Mouse (Mus musculus) embryonic stem cell, embryonic (primary cell): ENCODE measurements at regions not wholly inside any gene's neighbourhood (a gene's known extent, or its start where the extent isn't known, plus 50 kb on each side); places are given as distances from the start of the nearest gene placed in this dataset.

Experiments
- CTCF ChIA-PET, 4 experiments: fragments of 300-600 bp in 2 of 4; fragments of 350-600 bp in 2 of 4; sonication (Branson Sonifier 250); formaldehyde crosslinking; loops; one replicate each; lab custom pipeline; 2022; ENCODE audit warnings: inconsistent platforms in 2 of 4; lab: Charles Lee
- POLR2A ChIA-PET, 4 experiments: fragments of 300-600 bp in 2 of 4; fragments of 350-600 bp in 2 of 4; sonication (Branson Sonifier 250); formaldehyde crosslinking; loops; one replicate each; lab custom pipeline; 2022; ENCODE audit warnings: antibody characterized with exemption in 4 of 4, inconsistent platforms in 1 of 4; lab: Charles Lee

GRCm38 (mm10) chr6:50770481-50770880 is 116.2 kb upstream of the Npvf start:
- ChIA-PET POLR2A (no interaction called here), CTCF (interaction anchor here in 1 of 4 experiments (1.1 kb wide), 1 partner anchor 36 kb away, joined by 3 read pairs; no protein-coding TSS in a partner anchor)

DNA sequence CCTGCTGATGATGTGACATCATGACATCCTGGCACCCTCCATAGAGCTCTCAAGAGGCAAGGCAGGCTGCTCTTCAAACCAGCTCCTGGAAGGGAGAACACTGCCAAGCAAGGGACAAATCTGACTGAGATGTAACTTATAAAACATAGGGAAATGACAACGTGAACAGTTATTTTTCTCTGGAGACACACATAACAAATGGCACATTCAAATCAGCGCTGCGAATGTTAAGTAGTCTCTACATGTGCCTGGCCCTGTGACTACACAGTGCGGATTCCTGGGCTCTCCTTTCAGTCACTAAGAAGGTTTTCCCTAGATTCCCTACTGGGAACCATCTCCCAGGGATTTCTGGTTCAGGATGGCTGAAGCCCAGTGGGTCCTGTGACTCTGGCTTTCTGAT is 121.4 kb upstream of the Npvf start:
- ChIA-PET POLR2A (no interaction called here), CTCF (interaction anchor here in 1 of 4 experiments (1.8 kb wide), 1 partner anchor 31 kb away, joined by 6 read pairs; no protein-coding TSS in a partner anchor)

- POLR2A ChIA-PET: no interaction called here
Observed at GRCm38 (mm10) chr6:50776236-50776832, 122.1 kb upstream of the Npvf start.

GRCm38 (mm10) chr6:50776931-50777495 is 122.8 kb upstream of the Npvf start:
- ChIA-PET POLR2A (no interaction called here), CTCF (interaction anchor here in 2 of 4 experiments (0.6 to 1.8 kb wide), 2 partner anchors 30 to 1150 kb away, joined by 4 to 6 read pairs; no protein-coding TSS in a partner anchor)

More at GRCm38 (mm10) chr6:50776236-50776832, 122.1 kb upstream of the Npvf start:
- CTCF ChIA-PET: interaction anchor here in 2 of 4 experiments (0.6 to 1.8 kb wide), 2 partner anchors 30 to 1151 kb away, joined by 4 to 6 read pairs; no protein-coding TSS in a partner anchor

DNA sequence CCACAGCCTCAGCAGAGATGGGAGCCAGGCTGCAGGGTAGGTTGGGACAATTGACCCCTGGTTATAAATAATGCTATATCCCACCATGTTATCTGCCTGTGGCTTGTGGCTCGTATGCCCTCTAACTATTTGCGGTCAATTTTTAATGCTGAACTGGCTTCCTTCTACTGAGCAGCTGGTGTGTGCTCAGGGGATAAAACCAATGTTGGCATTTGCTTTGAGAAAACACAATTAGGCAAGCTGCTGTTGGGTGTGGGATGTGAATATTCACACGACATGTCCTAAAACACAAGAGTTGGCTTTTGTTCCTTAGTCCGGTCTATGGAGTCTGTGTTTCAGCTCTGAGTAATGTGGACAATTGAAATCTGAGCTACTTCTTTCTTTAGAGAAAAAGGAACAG is 123.6 kb upstream of the Npvf start:
- POLR2A ChIA-PET: interaction anchor here in 1 of 4 experiments (0.5 kb wide), 1 partner anchor 567 kb away, joined by 3 read pairs; no protein-coding TSS in a partner anchor

DNA sequence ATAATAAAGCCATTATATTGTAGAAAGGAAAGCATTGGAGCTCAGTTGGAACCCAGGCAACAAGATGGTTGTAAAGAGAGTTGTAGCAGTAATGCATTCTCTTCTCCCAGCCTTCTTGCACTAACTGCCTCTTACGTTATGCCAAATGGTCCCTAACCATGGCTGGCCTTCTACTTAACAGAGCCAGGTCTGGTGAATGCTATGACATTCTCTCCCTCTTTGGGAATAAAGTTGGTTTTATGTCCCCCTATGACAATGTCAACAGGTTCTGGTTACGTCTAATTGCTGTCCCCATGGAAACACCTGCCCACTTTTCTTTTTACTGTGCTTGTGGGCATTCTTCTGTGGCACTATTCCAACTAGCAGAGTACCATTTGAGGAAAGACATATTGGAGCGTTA is 126.4 kb upstream of the Npvf start:
- CTCF ChIA-PET: no interaction called here
- POLR2A ChIA-PET: no interaction called here

More for the DNA sequence above, 123.6 kb upstream of the Npvf start:
- CTCF ChIA-PET: interaction anchor here in 3 of 4 experiments (0.6 to 1.0 kb wide), 4 partner anchors 29 to 465 kb away, joined by 3 read pairs; no protein-coding TSS in a partner anchor

- ChIA-PET POLR2A (no interaction called here), CTCF (no interaction called here)
Observed at GRCm38 (mm10) chr6:50781271-50781670, 127.0 kb upstream of the Npvf start.

GRCm38 (mm10) chr6:50782221-50782620 is 128.0 kb upstream of the Npvf start:
- POLR2A ChIA-PET: interaction anchor here in 1 of 4 experiments (0.6 kb wide), 1 partner anchor 930 kb away, joined by 3 read pairs; no protein-coding TSS in a partner anchor
- CTCF ChIA-PET: no interaction called here

DNA sequence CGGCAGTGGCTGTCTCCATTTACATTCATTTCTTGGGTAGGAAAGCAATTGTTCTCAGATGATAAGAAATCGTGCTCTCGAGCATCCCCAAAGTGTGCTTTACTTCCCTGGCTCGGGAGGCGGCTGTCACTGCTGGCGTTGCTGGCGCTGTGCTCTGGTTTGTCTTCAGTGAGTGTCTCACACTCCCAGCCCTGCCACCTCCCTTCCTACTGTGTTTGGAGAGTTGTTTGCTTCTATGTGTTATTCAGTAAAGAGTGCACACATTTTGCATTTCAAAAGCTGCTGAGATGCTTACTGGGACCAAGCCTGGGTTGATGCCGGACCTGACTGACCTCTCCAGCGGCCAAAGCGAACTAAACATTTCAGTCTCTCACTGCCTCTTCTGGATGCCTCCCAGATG is 129.3 kb upstream of the Npvf start:
- ChIA-PET CTCF (interaction anchor here in 1 of 4 experiments (1.9 kb wide), 1 partner anchor 24 kb away, joined by 4 read pairs; no protein-coding TSS in a partner anchor), POLR2A (interaction anchor here in 1 of 4 experiments (0.6 kb wide), 1 partner anchor 25 kb away, joined by 3 read pairs; no protein-coding TSS in a partner anchor)

- CTCF ChIA-PET: interaction anchor here in 3 of 4 experiments (0.6 to 1.9 kb wide), 3 partner anchors 22 to 379 kb away, joined by 3 to 4 read pairs (median 3); no protein-coding TSS in a partner anchor
- POLR2A ChIA-PET: interaction anchor here in 2 of 4 experiments (0.5 to 0.7 kb wide), 4 partner anchors 24 to 413 kb away, joined by 3 to 6 read pairs (median 4); no protein-coding TSS in a partner anchor
Observed at GRCm38 (mm10) chr6:50784381-50784780, 130.1 kb upstream of the Npvf start.

- ChIA-PET CTCF (interaction anchor here in 1 of 4 experiments (0.5 kb wide), 1 partner anchor 426 kb away, joined by 3 read pairs; no protein-coding TSS in a partner anchor), POLR2A (no interaction called here)
Observed at GRCm38 (mm10) chr6:50787666-50788065, 133.4 kb upstream of the Npvf start.

- POLR2A ChIA-PET: no interaction called here
Observed at GRCm38 (mm10) chr6:50799963-50800362, 145.7 kb upstream of the Npvf start.

DNA sequence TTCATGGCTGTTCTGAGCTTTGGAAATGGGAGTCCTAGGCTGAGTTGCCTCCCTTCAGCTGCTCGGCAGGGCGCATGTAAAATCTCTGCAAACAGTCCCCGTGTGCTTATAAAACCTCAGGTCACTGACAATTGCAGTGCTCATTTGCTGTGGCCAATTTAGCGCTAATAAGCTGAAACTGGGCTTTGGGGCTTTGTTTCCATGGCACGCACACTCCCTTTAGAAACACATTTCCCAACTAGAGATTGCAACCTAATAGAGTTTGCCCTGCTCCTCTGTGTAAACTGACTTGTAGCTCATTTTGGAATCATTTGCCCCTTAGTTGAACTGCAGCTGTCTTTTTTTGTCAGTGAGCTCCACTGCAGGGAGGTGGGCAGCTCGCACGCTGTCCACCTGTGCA is 148.7 kb upstream of the Npvf start:
- POLR2A ChIA-PET: no interaction called here
- CTCF ChIA-PET: interaction anchor here (0.5 to 2.4 kb wide), 6 partner anchors 124 to 134 kb away, joined by 3 to 7 read pairs (median 4); no protein-coding TSS in a partner anchor

More at GRCm38 (mm10) chr6:50799963-50800362, 145.7 kb upstream of the Npvf start:
- CTCF ChIA-PET: interaction anchor here in 2 of 4 experiments (1.0 to 1.7 kb wide), 4 partner anchors 8 to 198 kb away, joined by 3 to 8 read pairs (median 4); no protein-coding TSS in a partner anchor

DNA sequence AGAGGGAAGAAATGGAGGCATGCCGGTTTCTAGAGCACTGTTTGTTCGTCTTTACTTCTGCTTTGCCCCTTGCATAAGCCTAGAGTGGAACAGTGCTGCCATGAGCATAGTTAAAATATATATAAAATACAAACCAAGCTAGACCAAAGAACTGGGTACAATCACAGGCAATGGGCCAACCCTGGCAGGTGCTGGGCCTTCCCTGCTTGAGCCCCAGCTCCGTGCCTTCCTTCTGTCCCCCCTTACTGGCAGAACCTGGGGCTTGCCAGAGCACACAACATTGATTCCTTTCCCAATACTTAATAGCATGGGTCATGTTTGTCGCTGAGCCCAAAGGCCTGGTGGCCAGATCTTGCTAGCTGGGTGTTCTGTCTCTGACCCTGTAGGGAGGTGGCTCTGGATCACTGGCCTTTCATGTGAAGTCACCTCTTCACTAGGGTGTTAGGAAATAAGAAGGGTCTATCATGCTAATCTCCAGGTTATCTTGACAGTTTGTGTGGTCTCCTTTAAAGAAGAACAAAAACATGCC is 150.3 kb upstream of the Npvf start:
- ChIA-PET POLR2A (no interaction called here), CTCF (interaction anchor here in 3 of 4 experiments (0.7 to 3.8 kb wide), 4 partner anchors 126 to 133 kb away, joined by 3 to 75 read pairs (median 4); no protein-coding TSS in a partner anchor)

DNA sequence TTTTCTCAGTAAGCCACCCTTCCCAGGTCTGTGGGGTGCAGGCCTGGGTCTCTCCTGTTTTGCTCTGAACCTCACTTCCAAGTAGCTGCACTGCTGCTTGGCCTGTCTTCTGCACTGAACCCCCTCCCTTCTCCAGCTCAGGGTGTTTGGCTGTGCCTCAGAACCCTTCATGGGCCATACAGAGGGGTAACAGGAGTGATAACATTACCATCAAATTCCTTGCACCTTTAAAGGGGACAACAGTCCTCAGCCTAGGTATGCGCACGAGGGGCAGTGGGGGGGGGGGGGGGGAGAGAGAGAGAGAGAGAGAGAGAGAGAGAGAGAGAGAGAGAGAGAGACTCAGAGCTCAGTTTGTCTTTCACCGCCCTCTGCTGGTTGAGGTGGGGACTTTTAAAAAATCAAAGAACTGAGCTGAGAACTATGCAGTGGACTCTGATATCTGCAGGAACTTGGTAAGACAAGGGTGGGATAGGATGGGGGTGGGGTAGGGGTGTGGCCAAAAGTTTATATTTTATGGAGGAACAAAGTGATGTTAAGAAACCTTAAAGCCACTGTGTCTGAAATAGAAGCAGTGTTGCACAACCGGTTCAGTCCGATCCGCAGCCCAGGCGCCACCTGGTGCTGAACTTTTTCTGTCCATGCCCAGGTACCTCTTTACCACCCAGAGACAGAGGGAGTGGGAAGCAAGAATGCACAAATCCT is 152.3 kb upstream of the Npvf start:
- POLR2A ChIA-PET: interaction anchor here (0.6 to 1.3 kb wide), 9 partner anchors 9 to 1257 kb away, joined by 3 to 8 read pairs (median 3); no protein-coding TSS in a partner anchor
- CTCF ChIA-PET: interaction anchor here (0.5 to 4.6 kb wide), 95 partner anchors 8 to 1728 kb away, joined by 3 to 175 read pairs (median 4); no protein-coding TSS in a partner anchor

DNA sequence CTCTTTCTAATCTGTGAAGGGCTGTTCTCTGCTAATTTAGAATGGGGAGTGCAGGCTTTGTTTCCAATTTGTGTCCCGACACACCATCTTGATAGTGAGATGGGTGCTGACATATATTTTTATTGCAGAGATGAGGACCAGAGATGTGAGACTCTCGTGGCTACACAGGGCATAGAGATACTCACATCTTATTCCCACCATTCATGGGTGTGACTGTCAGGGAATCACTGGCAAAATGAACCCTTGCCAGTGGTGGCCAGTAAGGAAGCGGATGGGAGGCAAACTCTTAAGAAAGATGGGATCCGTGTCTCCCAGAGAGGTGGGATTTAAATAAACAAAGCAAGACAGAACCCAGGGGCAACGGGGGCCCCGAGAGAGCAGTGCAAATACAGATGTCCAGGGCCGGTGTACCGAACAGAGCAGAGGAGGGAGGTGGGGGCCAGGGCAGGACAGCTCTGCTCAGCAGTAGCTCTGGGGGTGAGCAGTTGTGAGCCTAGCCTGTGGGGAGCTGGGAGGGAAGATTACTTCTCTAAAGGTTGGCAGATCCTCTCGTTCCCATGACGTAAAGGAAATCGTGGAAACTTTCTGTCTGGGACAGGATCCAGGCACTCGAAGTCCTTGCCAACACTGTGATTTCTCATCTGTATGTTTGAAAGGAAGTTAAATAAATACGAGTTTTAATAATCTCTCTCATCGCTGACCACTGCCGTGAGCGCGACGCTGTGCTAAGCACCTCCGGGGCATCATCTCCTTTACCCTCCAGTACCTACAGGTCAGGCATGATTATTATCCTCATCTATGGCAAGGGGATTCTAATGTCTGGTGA is 153.2 kb upstream of the Npvf start:
- POLR2A ChIA-PET: interaction anchor here (0.6 to 1.3 kb wide), 7 partner anchors 12 to 1258 kb away, joined by 3 to 6 read pairs (median 3); no protein-coding TSS in a partner anchor
- CTCF ChIA-PET: interaction anchor here (0.6 to 4.6 kb wide), 126 partner anchors 8 to 1354 kb away, joined by 3 to 175 read pairs (median 4); no protein-coding TSS in a partner anchor

DNA sequence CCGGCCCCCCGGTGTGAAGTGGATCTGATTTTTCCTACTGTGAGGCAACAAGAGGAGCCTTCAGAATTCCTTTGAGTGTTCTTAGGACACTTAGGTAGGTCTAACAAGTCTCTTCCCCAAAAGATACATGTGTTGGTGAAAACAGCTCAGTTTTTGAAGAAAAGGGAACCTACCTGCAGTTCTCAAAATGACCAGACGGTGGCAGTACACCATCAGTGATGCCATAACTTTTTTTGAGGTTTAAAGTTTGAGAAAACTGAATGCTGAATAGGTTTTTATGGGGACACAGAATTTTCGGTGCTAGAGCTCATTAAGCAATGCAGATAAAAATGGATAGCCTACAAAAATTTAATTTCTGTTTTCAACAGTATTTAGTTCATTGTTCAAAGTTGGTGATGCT is 153.9 kb upstream of the Npvf start:
- ChIA-PET POLR2A (interaction anchor here in 2 of 4 experiments (1.0 to 1.1 kb wide), 2 partner anchors 11 to 129 kb away, joined by 3 read pairs; no protein-coding TSS in a partner anchor), CTCF (interaction anchor here (0.5 to 4.6 kb wide), 69 partner anchors 9 to 1662 kb away, joined by 3 to 175 read pairs (median 5); no protein-coding TSS in a partner anchor)
